Mouse (Mus musculus): ENCODE measurements around the gene Eif4h.

Gene Eif4h

GRCm38 (mm10) chr5:134604376-134604775 lies 34.9 kb downstream of the Eif4h start:
- DNase-seq, result no peak

GRCm38 (mm10) chr5:134597711-134598110 lies 41.6 kb downstream of the Eif4h start:
- DNase-seq, result no peak

DNA sequence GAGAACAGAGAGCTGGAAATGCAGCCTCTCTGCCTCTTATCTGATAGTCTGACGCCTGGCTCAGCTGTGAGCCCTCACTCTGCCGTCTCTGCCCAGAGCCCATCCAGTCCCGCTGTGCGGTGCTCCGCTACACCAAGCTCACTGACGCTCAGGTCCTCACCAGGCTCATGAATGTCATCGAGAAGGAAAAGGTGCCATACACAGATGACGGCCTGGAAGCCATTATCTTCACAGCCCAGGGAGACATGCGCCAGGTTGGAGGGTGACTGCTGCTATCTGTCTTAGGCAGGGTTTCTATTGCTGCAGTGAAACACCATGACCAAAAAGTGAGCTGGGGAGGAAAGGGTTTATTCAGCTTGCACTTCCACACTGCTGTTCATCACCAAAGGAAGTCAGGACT lies 46.2 kb downstream of the Eif4h start:
- DNase-seq, result no peak

DNA sequence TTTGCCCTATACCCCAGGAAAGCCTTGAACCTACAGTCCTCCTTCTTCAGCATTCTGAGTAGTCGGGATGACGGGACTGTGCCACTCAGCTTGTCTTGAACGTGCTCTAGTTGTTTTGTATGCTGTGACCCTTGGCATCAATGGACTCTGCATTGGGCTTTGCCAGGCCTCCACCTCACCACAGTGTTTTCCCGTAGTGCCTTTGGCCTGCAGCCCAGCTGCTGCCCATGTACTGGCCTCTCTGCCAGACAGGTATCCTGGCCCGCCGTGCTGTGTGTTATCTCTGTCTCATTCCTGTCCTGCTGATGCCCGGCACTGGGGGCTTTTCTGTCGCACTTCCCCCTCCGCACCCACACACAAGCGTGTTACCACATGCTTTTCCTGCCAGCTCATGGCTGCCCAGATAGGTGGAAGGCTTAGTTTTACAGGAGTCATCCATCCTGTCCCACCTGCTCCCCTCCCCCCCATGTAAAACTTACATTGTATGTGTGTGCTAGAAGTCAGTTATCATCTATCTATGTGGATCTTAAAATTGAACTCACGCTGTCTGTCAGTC lies 47.2 kb downstream of the Eif4h start:
- no peak for DNase-seq

- DNase-seq, result no peak
These were observed 49.4 kb downstream of the Eif4h start for GRCm38 (mm10) chr5:134589900-134590299.

GRCm38 (mm10) chr5:134584798-134585197 lies 54.5 kb downstream of the Eif4h start:
- DNase-seq, result no peak

GRCm38 (mm10) chr5:134583884-134584213 lies 55.4 kb downstream of the Eif4h start:
- no peak for DNase-seq

GRCm38 (mm10) chr5:134583006-134583883 lies 56.0 kb downstream of the Eif4h start:
- no peak for DNase-seq

GRCm38 (mm10) chr5:134582221-134582907 lies 56.9 kb downstream of the Eif4h start:
- DNase-seq, result peak; percentile 97

DNA sequence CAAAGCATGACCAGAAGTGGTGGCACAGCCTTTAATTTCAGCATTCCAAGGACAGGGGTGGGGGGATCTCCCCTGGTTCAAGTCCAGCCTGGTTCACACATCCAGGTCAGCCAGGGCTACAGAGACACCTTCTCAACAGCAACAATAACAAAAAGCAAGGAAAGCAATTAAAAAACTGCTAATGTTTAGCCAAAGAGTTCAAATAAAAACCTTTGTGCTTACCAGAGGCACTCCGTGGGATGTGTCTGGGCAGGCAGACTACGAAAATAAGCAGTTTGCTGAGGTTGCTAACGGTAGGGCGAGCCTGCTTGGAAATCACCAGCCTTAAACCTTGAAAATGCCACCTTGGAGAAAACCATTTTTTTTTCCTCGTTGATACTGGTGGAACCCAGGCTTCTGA lies 58.1 kb downstream of the Eif4h start, which contains the start of gene Rfc2:
TSS of gene Rfc2 (plus strand) at position 221 of the 400 bp plus-strand sequence.
- no peak for DNase-seq

DNA sequence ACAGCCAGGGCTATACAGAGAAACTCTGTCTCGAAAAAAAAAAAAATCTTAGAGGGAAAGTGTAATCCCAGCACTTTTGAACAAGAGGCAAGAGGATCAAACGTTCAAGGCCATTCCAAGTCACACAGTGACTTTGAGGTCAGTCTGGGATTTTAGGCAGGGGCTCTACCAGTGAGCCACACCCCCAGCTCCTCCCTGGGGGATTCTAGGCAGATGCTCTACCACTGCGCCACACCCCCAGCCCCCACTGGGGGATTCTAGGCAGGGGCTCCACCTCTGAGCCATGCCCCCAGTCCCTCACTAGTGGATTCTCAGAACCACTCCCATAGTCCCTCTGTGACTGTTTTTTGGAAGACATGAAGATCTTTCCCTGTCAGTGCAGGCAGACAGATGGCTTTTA lies 60.2 kb downstream of the Eif4h start:
- DNase-seq, result no peak

DNA sequence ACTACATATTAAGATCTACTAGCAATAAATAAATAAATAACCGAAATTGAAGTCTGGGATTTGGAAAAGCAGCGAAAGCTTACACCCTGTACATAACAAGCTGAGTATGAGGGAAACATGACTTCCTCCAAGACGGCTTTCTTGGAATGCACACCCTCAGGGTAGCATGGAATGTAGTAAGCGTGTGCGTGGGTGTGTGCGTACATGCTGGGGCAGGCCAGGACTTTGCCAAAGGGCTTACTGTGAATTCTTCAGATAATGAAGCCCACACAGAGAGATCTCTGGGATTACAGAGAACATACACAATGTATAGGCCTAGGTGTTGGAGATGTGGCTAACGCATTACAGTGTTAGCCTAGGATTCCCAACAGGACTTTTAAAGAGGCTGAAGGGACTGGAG lies 61.8 kb downstream of the Eif4h start:
- no peak for DNase-seq

DNA sequence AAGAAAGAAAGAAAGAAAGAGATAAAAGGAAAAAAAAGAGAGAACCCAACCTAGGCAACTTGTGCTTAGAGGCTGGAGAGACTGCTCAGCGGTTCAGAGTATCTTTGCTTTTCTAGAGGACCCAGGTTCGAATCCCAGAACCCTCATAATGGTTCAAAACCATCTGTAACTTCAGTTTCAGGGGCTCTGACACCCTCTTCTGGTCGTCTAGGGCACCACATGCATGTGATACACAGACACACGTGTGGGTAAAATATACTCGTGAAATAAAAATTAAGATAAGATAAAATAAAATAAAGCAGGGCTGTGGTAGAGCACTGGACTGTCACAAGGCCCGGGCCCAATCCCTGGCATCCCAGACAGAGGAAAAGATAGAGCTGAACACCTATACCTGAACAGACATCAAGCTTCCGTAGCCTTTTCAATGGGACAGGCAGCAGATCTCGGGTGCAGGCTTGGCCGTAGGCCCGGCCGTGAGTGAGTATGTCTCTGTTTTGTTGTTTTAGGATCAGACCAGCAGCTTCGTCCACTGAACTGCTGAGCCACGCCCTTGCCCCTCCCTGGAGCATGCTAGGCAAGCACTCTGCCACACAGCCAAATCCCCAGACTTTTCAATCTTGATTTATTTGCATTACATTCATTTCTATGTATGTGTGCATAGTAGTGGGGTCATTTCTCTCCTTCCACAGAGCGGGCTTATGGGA lies 62.6 kb downstream of the Eif4h start:
- no peak for DNase-seq

DNA sequence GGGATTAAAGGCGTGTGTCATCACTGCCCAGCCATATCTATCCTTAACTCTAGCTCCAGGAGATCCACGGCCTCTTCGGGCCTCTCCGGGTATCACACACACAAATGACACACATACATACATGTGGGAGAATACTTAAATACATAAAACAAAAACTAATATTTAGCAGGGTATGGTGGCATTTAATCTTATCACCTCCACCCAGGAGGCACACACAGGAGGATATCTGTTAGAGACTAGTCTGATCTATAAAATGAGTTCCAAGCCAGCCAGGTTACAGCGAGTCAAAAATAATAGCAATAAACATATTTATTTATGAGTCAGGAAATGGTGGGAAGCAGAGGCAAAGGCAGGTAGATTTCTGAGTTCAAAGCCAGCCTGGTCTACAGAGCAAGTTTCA lies 63.5 kb downstream of the Eif4h start:
- DNase-seq, result no peak

DNA sequence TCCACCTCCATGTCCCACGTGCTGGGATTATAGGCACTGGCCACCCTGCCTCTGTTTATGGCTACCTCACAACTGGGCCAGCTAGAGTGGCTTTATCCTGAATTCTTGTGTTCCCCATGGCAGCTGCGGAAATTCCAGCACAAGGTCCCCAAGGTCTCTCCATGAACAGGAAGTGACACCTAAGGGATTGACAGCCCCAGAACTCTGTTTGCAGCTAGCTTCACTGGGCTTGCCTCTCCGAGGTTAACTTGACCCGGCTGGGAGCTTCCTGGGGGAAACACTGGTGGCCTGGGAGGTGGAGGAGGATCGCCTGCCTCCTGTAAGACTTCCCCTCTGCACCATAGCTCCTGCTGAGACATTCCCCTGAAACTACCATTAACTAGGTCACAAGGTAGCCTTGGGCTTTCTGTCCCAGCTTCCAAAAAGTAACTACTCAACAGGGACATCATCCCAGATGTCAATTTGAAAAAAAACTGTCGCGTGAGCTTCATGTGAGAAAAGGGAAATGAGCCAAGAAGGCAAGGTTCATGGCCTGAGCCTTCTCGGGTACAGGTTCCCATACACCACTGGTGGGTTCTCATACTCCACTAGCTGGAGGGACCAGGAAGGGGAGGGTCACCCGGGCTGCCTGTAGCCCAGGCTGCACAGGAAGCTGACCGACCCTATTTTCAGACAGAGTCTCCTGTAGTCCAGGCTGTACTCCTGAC lies 66.6 kb downstream of the Eif4h start:
- no peak for DNase-seq

GRCm38 (mm10) chr5:134571730-134572507 lies 67.4 kb downstream of the Eif4h start:
- peak; percentile 57 for DNase-seq

Data from cerebellum, adult 9-10 months (tissue).